Mouse (Mus musculus): Measurements from ENCODE around the gene Gm26602. TPM values are rescaled to one million over a fixed set of nuclear protein-coding genes. Genes with fewer than 3 reads are reported as not detected.
A peak's percentile ranks its signal among the peaks of the same experiment; 100 is the strongest.

The Gm26602 gene
- 20.6 and 22.0 TPM in 2 replicates for polyA plus RNA-seq (2015; fragmentation: Nextera tagmentation; extraction: Ambion mirVana)

DNA sequence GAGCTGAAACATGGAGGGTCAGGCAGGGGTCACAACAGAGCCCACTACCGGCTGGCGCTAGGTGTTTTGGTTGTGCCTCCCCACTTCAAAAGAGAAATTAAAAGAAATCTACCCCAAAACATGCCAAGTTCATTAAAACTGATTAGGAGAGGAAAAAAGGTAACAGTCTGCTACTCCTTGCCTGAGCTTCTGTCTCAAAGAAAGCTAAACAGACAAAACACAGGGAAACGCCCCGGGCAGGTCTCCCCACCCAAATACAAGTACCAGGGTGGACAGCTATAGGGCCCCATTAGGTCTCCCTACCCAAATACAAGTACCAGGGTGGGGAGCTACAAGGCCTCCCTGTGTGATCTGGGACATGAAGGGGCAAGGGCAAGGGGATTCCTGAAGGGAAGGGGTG is at the start of gene Gm26602:
TSS of gene Gm26602 (plus strand) at position 301 of the 400 bp plus-strand sequence.
- ATAC-seq (ENCODE audit: low FRiP score) = no peak
- H3K4me1 ChIP-seq (replicated peaks) = peaks cover 32% of the 10 kb centered on the region
- WGBS = 95% methylated on average over 4 of the region's 4 CpGs
- 0 out of 2 replicates have a peak within 1 kb of the TSS, but pooled peaks have one; percentile 53 for H3K4me2 ChIP-seq
- H3K9ac ChIP-seq = peak within 1 kb of the TSS; percentile 64; the same call in 1 of the 2 replicates
- no peaks in the 10 kb centered on the region for H3K9me3 ChIP-seq
- H3K4me3 ChIP-seq = peak within 1 kb of the TSS; percentile 22; the same call in 1 of the 2 replicates
- peak within 1 kb of the TSS; percentile 98 for H3K27ac ChIP-seq
- H3K27me3 ChIP-seq = no peaks in the 10 kb centered on the region
- peaks cover 43% of the 10 kb centered on the region for H3K36me3 ChIP-seq

DNA sequence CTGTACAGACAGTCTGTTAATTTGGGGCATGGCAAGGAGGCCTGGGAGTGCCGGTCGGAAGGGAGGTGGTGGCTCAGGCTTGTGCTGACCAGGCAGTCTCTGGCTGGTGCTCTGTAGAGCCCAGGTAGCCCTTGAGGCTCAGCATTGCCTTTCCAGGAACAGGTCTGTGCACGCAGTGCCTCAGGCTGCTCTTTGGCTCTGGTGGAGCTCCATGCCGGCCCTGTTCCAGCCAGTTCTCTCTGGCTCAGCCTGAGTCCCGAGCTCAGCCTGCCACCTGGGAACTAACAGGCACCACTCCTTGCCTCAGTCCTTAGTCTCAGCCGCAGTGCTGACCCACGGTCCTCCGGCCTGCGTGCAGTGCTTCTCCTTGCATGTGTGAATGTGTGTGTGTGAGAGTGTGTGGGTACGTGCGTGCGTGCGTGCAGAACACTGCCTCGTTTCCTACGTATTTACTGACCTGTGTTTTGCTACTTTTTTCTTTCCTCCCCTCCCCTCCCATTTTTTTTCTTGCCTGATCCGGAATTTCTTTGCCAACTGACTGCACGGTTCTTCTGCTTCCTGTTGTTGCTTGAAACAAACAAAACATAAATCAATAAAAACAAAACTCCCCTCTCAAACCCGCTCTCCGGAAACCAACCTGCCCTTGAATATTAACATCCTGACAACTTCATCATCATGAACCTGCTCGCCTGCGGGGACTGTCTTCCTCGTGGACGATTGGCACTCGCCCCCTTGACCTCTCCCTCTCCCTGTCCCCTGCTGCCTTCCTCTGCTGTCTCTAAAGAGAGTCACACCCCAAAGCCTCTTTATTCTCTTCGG is 49.2 kb upstream of the Gm26602 start:
- no peak for ATAC-seq (ENCODE audit: low FRiP score)
- H3K4me2 ChIP-seq = no peak overlapping the region
- H3K4me1 ChIP-seq (replicated peaks) = peaks cover 72% of the 10 kb centered on the region
- H3K27me3 ChIP-seq = no peaks in the 10 kb centered on the region
- H3K4me3 ChIP-seq = no peak overlapping the region
- peaks cover 90% of the 10 kb centered on the region for H3K36me3 ChIP-seq
- WGBS = 80% methylated on average over 25 of the region's 25 CpGs
- peak overlapping the region; percentile 30 for H3K27ac ChIP-seq
- no peaks in the 10 kb centered on the region for H3K9me3 ChIP-seq
- no peak overlapping the region for H3K9ac ChIP-seq

DNA sequence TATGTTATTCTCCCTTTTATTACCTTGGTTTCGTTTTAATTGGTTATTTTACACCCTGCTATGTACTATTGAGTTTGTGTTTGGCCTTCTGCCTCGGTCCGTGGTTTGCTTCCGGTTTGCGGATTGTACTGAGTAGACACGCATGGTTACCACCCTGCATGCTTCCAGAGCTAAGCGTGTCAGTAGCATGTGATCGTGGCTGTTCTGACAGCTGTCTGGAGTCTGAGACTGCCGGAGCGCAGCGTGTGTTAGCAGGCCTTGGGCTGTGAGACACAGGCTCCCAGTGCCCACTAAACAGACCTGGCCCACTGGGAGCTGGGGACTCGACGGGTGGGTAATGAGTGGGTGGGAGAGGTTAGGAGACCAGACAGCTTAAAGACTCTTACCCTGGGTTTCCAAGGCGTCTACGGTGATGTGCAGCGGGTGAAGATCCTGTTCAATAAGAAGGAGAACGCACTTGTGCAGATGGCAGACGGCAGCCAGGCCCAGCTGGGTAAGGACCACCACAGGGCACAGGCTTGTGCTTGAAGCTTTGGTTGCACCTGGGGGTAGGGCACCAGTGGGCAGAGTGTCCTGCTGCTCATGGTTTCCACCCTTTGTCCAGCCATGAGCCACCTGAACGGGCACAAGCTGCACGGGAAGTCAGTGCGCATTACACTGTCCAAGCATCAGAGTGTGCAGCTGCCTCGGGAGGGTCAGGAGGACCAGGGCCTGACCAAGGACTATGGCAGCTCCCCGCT is 48.4 kb upstream of the Gm26602 start:
- H3K4me3 ChIP-seq = no peak overlapping the region

DNA sequence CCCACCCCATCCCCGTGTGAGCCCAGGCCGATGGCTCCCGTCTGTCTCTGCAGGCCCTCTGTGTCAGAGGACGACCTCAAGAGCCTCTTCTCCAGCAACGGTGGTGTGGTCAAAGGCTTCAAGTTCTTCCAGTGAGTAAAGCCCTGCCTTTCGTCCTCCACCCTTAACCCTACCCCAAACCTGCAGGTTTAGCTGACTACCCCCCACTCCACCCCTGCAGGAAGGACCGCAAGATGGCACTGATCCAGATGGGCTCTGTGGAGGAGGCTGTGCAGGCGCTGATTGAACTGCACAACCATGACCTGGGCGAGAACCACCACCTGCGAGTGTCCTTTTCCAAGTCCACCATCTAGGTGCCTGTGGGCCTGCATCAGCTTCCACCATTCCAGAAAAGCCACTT is 47.7 kb upstream of the Gm26602 start:
- H3K4me2 ChIP-seq = no peak overlapping the region
- peaks cover 88% of the 10 kb centered on the region for H3K36me3 ChIP-seq
- H3K4me1 ChIP-seq (replicated peaks) = peaks cover 69% of the 10 kb centered on the region
- ATAC-seq (ENCODE audit: low FRiP score) = no peak
- WGBS = 78% methylated on average over 10 of the region's 10 CpGs
- no peak overlapping the region for H3K9ac ChIP-seq
- H3K4me3 ChIP-seq = no peak overlapping the region
- H3K27ac ChIP-seq = 0 out of 2 replicates have a peak overlapping the region, but pooled peaks have one; percentile 46
- no peaks in the 10 kb centered on the region for H3K27me3 ChIP-seq
- no peaks in the 10 kb centered on the region for H3K9me3 ChIP-seq

More for the DNA sequence above, 48.4 kb upstream of the Gm26602 start:
- Histone ChIP-seq H3K36me3 (peaks cover 92% of the 10 kb centered on the region), H3K4me2 (no peak overlapping the region), H3K27me3 (no peaks in the 10 kb centered on the region), H3K27ac (peak overlapping the region; percentile 46), H3K9me3 (no peaks in the 10 kb centered on the region), H3K4me1 (replicated peaks) (peaks cover 72% of the 10 kb centered on the region), H3K9ac (peak overlapping the region; percentile 2; the same call in 1 of the 2 replicates)
- ATAC-seq (ENCODE audit: low FRiP score) = no peak
- 79% methylated on average over 23 of the region's 23 CpGs for WGBS

DNA sequence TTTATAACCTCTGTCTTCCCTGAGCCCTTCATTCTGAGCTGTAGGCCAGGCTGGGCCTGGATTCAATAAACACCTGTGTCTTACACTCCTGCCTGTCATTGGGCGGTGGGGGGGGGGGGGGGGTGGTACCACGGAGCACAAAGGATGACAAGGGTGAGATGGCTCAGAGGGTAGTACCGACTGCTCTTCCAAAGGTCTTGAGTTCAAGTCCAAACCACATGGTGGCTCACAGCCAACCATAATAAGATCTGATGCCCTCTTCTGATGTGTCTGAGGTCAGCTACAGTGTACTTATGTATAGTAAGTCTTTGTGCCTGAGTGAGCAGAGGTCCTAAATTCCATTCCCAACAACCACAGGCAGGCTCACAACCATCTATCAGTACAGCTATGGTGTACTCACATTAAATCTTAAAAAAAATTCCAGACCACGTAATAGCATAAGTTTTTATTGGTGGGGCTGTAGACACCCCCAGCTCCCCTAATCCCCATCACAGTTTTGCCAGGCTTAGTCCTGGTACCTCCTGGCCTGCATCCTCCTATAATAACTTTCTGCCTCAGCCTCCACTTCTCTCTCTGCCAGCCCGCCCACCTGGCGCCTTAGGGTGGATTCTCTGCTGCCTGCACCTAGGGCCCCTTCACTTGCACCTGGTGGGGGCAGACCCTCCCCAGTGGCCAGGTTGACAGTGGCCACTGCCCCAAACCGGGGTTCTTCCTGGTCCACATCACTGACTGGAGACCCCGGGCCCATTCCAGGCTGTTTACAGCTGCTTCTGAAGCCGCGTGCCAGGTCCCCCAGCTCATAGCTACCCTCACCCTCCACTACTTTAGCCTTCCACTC is 46.1 kb upstream of the Gm26602 start:
- Histone ChIP-seq H3K9ac (0 out of 2 replicates have a peak overlapping the region, but pooled peaks have one; percentile 46), H3K4me3 (no peak overlapping the region), H3K27ac (peak overlapping the region; percentile 61), H3K4me2 (no peak overlapping the region), H3K36me3 (peaks cover 88% of the 10 kb centered on the region), H3K9me3 (no peaks in the 10 kb centered on the region), H3K4me1 (replicated peaks) (peaks cover 62% of the 10 kb centered on the region), H3K27me3 (no peaks in the 10 kb centered on the region)
- WGBS = 58% methylated on average over 10 of the region's 10 CpGs
- 0 out of 2 replicates have a peak, but pooled peaks have one; percentile 17 for ATAC-seq (ENCODE audit: low FRiP score)

DNA sequence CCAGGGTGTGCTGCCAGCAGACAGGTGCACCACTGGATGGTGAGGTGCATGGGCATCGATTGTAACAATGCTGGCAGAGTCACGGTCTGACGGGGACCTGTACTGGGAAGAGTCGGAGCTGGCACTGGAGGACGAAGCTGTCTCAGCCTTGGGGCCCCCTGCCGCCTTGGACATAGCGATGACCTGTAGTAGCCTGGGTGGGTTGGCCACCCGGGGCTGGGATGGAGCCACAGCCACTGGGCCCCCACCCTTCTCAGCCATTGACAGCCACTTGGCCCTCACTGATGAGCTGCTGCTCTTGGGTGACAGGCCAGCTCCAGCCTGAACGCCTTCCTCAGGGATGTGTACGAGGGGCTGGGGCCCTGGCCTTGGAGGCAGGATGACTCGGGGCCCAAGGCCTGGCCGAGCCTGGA is 45.5 kb upstream of the Gm26602 start:
- H3K27ac ChIP-seq = peak overlapping the region; percentile 61
- no peak for ATAC-seq (ENCODE audit: low FRiP score)
- WGBS = 70% methylated on average over 12 of the region's 12 CpGs
- H3K9me3 ChIP-seq = no peaks in the 10 kb centered on the region
- H3K4me3 ChIP-seq = no peak overlapping the region
- peaks cover 62% of the 10 kb centered on the region for H3K4me1 ChIP-seq (replicated peaks)
- H3K9ac ChIP-seq = 0 out of 2 replicates have a peak overlapping the region, but pooled peaks have one; percentile 46
- peaks cover 88% of the 10 kb centered on the region for H3K36me3 ChIP-seq
- H3K4me2 ChIP-seq = no peak overlapping the region
- H3K27me3 ChIP-seq = no peaks in the 10 kb centered on the region

DNA sequence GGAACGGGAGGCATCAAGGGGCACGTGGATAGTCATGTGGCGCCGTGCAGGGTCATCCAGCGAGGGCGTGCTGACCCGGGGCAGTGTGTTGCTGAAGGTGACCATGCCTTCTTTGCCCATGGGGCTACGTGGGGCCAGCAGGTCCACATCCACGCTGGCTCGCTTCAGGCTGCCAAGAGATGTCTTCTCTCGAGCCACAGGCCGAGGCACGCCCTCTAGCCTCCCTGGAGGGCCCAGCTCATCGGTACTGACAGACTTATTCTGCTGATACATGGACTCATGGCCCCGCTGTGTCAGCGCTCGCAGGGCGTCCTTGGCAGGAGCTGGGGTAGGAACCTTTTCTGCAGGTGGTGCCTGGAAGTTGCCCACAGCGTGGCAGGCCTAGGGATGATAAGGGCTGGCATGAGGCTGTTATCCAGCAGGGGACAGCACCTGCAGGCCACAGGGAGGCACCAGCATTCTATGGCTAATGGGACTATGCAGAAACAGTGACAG is 44.8 kb upstream of the Gm26602 start:
- Histone ChIP-seq H3K4me2 (no peak overlapping the region), H3K4me3 (no peak overlapping the region), H3K9me3 (no peaks in the 10 kb centered on the region), H3K36me3 (peaks cover 86% of the 10 kb centered on the region), H3K4me1 (replicated peaks) (peaks cover 64% of the 10 kb centered on the region), H3K9ac (peak overlapping the region; percentile 46; the same call in 1 of the 2 replicates), H3K27me3 (no peaks in the 10 kb centered on the region), H3K27ac (peak overlapping the region; percentile 61)
- WGBS = 72% methylated on average over 19 of the region's 19 CpGs
- peak; percentile 5; the same call in 1 of the 2 replicates for ATAC-seq (ENCODE audit: low FRiP score)

DNA sequence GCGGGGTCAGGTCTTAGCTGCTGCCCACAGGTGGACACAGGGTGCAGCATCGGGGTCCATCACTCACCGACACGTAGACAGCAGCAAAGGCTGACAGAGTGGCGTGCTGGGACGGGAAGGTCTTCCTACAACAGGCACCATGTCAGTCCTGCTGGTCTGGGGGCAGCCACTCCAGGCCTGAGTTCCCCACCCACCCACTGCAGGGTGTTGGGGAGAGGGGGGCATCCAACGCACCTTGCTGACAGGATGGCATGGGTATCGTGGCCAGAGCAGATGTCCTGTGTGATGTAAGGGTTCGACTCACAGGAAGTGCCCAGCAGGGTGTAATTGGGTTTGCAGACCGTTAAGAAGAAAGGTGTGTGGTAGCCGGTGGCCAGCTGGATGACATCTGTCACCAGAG is 44.1 kb upstream of the Gm26602 start:
- peaks cover 86% of the 10 kb centered on the region for H3K36me3 ChIP-seq

DNA sequence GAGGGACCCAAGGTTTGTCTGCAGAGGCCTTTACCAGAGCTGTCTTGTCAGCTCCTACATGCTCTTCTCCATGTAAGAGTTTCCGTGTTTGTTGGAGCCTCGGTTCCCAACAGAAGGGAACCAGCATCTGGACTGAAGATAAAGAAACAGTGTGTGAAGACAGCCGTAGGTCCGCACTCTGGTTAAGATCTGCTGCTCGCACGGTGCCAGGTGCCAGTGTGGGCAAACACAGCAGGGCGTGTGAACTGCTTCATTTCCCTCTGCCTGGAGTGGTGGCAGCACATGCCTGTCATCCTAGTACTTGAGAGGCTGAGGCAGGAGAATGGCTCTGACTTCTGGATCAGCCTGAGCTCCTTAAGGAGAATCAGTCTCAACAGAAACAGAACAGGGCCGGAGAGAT is 38.8 kb upstream of the Gm26602 start:
- Histone ChIP-seq H3K27ac (no peak overlapping the region), H3K9ac (peak overlapping the region; percentile 97; the same call in 1 of the 2 replicates), H3K4me3 (peak overlapping the region; percentile 63), H3K27me3 (no peaks in the 10 kb centered on the region), H3K9me3 (no peaks in the 10 kb centered on the region), H3K4me1 (replicated peaks) (peaks cover 64% of the 10 kb centered on the region), H3K4me2 (peak overlapping the region; percentile 98), H3K36me3 (peaks cover 42% of the 10 kb centered on the region)
- ATAC-seq (ENCODE audit: low FRiP score) = no peak
- 93% methylated on average over 8 of the region's 8 CpGs for WGBS

More for the DNA sequence above, 44.1 kb upstream of the Gm26602 start:
- Histone ChIP-seq H3K4me3 (no peak overlapping the region), H3K9ac (0 out of 2 replicates have a peak overlapping the region, but pooled peaks have one; percentile 8), H3K4me1 (replicated peaks) (peaks cover 66% of the 10 kb centered on the region), H3K27me3 (no peaks in the 10 kb centered on the region), H3K27ac (0 out of 2 replicates have a peak overlapping the region, but pooled peaks have one; percentile 61), H3K9me3 (no peaks in the 10 kb centered on the region), H3K4me2 (no peak overlapping the region)
- no peak for ATAC-seq (ENCODE audit: low FRiP score)
- 82% methylated on average over 11 of the region's 11 CpGs for WGBS

DNA sequence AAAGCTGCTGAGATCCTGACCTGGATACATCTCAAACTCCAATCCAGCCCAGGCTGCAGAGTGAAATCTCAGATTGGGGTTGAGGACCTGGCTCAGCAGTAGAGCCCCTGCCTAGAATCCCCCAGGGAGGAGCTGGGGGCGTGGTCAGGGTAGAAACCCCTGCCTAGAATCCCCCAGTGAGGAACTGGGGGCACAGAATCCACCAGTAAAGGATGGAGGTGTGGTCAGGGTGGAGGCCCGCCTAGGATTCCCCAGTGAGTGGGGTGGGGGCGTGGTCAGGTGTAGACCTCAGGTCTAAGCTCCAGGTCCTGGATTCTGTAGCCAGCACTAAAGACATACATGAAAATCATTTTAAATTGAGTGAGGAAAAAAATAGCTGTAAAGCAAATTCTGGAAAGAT is 37.8 kb upstream of the Gm26602 start:
- ATAC-seq (ENCODE audit: low FRiP score) = no peak
- H3K27ac ChIP-seq = peak overlapping the region; percentile 96
- H3K4me3 ChIP-seq = peak overlapping the region; percentile 63
- no peaks in the 10 kb centered on the region for H3K27me3 ChIP-seq
- 42% methylated on average over 3 of the region's 3 CpGs for WGBS
- peaks cover 34% of the 10 kb centered on the region for H3K36me3 ChIP-seq
- H3K4me1 ChIP-seq (replicated peaks) = peaks cover 56% of the 10 kb centered on the region
- peak overlapping the region; percentile 98 for H3K4me2 ChIP-seq
- no peaks in the 10 kb centered on the region for H3K9me3 ChIP-seq
- H3K9ac ChIP-seq = peak overlapping the region; percentile 97

DNA sequence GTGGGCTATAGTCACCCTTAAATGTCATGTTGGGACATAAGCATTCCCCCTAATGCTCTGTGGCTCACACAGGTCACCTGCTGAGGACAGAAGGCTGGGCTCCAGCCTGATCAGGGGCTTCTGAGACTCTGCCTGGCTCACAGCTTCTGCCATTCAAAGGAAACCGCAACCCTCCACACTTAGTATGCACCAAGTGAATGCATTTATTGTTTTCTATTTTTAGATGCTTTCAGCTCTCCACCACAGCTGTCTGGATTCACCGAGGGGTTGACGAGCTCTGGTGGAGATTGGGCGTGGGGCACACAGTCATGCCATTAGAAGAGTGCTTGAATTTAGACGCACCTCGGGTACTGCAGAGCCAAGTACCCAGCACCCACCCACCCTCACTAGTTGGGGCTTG is 37.3 kb upstream of the Gm26602 start:
- peak; percentile 7; the same call in 1 of the 2 replicates for ATAC-seq (ENCODE audit: low FRiP score)

More for the DNA sequence above, 37.3 kb upstream of the Gm26602 start:
- WGBS = 2% methylated on average over 6 of the region's 6 CpGs
- H3K9ac ChIP-seq = peak overlapping the region; percentile 97
- H3K4me1 ChIP-seq (replicated peaks) = peaks cover 56% of the 10 kb centered on the region
- no peaks in the 10 kb centered on the region for H3K9me3 ChIP-seq
- H3K27ac ChIP-seq = peak overlapping the region; percentile 96
- peak overlapping the region; percentile 63 for H3K4me3 ChIP-seq
- peaks cover 32% of the 10 kb centered on the region for H3K36me3 ChIP-seq
- peak overlapping the region; percentile 98 for H3K4me2 ChIP-seq
- no peaks in the 10 kb centered on the region for H3K27me3 ChIP-seq
